Mouse (Mus musculus) embryonic fibroblast, embryonic 13.5 days (primary cell): ENCODE measurements around the gene Gm11213.

Experiments used
- CTCF ChIP-seq: IDR thresholded peaks from 2 replicates; pipeline ENCODE4 v1.5.1; 2011; ENCODE audit warnings: mild to moderate bottlenecking, control low read depth, low read length, moderate library complexity, borderline replicate concordance; ENCODE audit not compliant: insufficient read depth
- POLR2A ChIP-seq: IDR thresholded peaks from 2 replicates; pipeline ENCODE4 v1.6.1; 2011; ENCODE audit warnings: low read depth, mild to moderate bottlenecking, control low read depth, low read length, moderate library complexity

GRCm38 (mm10) chr4:63625563-63626080 lies 20.6 kb upstream of the Gm11213 start:
- no peak for TF ChIP-seq CTCF
- no peak for TF ChIP-seq POLR2A
